Mouse (Mus musculus): ENCODE data around the gene Tinagl1. TPM values are rescaled to one million over a fixed set of nuclear protein-coding genes. Genes with fewer than 3 reads are reported as not detected.
A peak's percentile ranks its signal among the peaks of the same experiment; 100 is the strongest.

Gene Tinagl1
- polyA plus RNA-seq, 1 experiment from 2014 or later = 13.8 TPM

DNA sequence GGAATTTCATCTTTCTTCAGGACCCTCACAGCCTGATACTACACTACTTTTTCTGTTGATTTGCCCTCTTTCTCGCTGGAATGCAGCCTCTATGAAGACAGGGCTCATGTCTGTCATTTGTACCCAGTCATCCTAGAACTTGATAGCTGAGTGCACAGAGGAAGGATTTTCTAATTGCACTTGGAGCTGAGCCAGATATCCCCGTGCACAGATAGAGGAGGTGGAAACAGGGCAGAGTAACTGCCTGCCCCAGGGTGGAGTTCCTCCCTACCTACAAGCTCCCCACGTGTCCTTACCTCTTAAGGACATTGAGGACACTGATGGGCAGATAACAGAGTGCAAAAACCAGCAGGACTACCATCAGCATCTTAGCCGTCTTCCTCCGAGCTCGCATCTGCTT lies 41.5 kb downstream of the Tinagl1 start:
- peaks cover 33% of the 10 kb centered on the region for H3K4me1 ChIP-seq
- WGBS = 48% methylated on average over 6 of the region's 6 CpGs
- H3K27me3 ChIP-seq = peaks cover 32% of the 10 kb centered on the region
- no peak overlapping the region for H3K4me2 ChIP-seq
- ATAC-seq (ENCODE audit: insufficient number of reproducible peaks, insufficient read depth, low FRiP score, low TSS enrichment, low read depth) = no peak
- no peaks in the 10 kb centered on the region for H3K36me3 ChIP-seq
- H3K9me3 ChIP-seq = no peaks in the 10 kb centered on the region
- H3K4me3 ChIP-seq = no peak overlapping the region
- no peak overlapping the region for H3K27ac ChIP-seq
- H3K9ac ChIP-seq = no peak overlapping the region

GRCm38 (mm10) chr4:130131448-130132105 lies 43.3 kb downstream of the Tinagl1 start:
- no peak overlapping the region for H3K4me2 ChIP-seq
- peaks cover 15% of the 10 kb centered on the region for H3K36me3 ChIP-seq
- WGBS = 88% methylated on average over 7 of the region's 7 CpGs
- no peak overlapping the region for H3K9ac ChIP-seq
- no peaks in the 10 kb centered on the region for H3K9me3 ChIP-seq
- H3K27ac ChIP-seq = no peak overlapping the region
- H3K27me3 ChIP-seq = peaks cover 14% of the 10 kb centered on the region
- ATAC-seq (ENCODE audit: insufficient number of reproducible peaks, insufficient read depth, low FRiP score, low TSS enrichment, low read depth) = no peak
- H3K4me3 ChIP-seq = no peak overlapping the region
- H3K4me1 ChIP-seq = peaks cover 30% of the 10 kb centered on the region

DNA sequence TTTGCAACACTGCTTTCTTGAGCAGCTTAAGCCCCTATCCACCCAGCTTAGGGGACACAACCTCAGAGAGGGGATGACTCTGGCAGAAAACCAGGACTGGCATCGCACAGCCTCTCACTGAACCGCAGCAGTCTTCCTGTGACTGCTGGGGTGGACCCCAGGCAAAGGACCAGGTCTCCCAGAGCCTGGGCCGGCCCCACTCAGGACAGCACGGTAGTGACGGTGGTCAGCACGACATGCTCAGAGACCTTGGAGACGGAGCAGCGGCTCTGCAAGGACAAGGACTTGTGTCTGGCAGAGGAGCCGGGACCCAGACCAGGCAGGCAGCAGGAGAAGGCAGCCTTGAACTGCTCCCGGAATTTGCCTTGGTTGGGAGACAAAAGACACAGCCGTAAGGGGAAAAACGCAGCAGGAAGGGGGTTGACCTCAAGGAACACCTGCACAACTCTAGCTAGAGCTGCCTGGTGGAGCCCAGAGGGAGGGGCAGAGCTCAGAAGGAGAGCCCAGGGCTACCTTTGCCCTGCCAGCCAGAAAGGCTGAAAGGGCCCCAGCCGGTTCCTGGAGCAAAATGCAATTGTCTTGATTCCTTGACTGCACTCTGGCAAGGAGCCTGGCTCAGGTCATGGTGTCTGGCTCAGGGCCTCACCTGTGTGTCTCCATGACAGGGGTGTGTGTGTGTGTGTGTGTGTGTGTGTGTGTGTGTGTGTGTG lies 44.1 kb downstream of the Tinagl1 start:
- no peak overlapping the region for H3K27ac ChIP-seq
- 47% methylated on average over 13 of the region's 13 CpGs for WGBS
- peaks cover 30% of the 10 kb centered on the region for H3K4me1 ChIP-seq
- peaks cover 23% of the 10 kb centered on the region for H3K36me3 ChIP-seq
- no peak for ATAC-seq (ENCODE audit: insufficient number of reproducible peaks, insufficient read depth, low FRiP score, low TSS enrichment, low read depth)
- no peaks in the 10 kb centered on the region for H3K9me3 ChIP-seq
- no peak overlapping the region for H3K9ac ChIP-seq
- H3K4me2 ChIP-seq = no peak overlapping the region
- H3K4me3 ChIP-seq = no peak overlapping the region
- H3K27me3 ChIP-seq = peaks cover 10% of the 10 kb centered on the region; the same call in 1 of the 2 replicates

DNA sequence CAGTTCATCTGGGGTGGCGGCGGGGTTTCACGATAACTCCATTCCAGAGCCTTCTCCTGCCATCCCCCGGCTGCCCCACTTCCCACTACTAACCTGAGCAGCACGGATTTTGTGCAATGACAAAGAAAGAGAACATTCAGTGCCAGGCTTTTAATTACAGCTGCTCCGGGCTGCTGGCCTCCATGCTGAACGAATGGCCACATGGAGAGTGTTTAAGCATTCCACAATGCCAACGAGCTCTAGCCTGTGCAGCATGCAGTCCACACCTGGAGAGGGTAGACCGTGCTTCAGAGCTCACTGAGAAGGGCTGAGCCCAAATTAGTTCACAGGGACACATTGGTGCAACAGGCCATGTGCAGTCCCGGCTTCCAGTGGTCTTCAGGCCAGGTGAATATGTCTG lies 44.8 kb downstream of the Tinagl1 start:
- no peak overlapping the region for H3K9ac ChIP-seq
- no peak overlapping the region for H3K4me2 ChIP-seq
- 80% methylated on average over 10 of the region's 10 CpGs for WGBS
- peaks cover 5% of the 10 kb centered on the region; the same call in 1 of the 2 replicates for H3K27me3 ChIP-seq
- H3K36me3 ChIP-seq = peaks cover 30% of the 10 kb centered on the region
- H3K4me1 ChIP-seq = peaks cover 26% of the 10 kb centered on the region
- no peak overlapping the region for H3K27ac ChIP-seq
- no peak for ATAC-seq (ENCODE audit: insufficient number of reproducible peaks, insufficient read depth, low FRiP score, low TSS enrichment, low read depth)
- H3K4me3 ChIP-seq = no peak overlapping the region
- H3K9me3 ChIP-seq = no peaks in the 10 kb centered on the region

DNA sequence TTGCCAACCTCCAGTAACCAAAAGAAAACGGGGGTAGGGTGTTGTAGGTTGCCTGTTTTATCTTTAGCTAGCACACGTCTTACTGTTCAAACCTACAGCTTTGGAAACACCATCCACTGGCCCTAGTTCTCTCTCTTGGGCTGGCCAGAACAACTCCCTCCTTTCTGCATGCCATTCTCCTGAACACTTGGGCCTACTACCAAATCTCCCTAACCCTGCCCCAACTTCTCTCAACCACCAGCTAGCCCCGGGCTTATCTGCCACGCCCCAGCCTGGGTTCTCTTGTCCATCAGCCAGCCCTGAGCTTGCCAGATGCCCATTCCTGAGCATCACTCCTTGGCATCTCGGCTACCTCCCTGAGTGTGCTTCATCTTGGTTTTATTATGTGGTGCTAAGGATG lies 46.0 kb downstream of the Tinagl1 start:
- H3K9ac ChIP-seq = no peak overlapping the region
- H3K9me3 ChIP-seq = no peaks in the 10 kb centered on the region
- H3K4me2 ChIP-seq = no peak overlapping the region
- no peak overlapping the region for H3K4me3 ChIP-seq
- H3K27ac ChIP-seq = no peak overlapping the region
- no peak for ATAC-seq (ENCODE audit: insufficient number of reproducible peaks, insufficient read depth, low FRiP score, low TSS enrichment, low read depth)
- H3K36me3 ChIP-seq = peaks cover 41% of the 10 kb centered on the region
- H3K4me1 ChIP-seq = peaks cover 19% of the 10 kb centered on the region
- WGBS = 88% methylated on average over 5 of the region's 5 CpGs
- H3K27me3 ChIP-seq = no peaks in the 10 kb centered on the region

- Histone ChIP-seq H3K27me3 (no peaks in the 10 kb centered on the region), H3K9ac (no peak overlapping the region), H3K4me1 (peaks cover 21% of the 10 kb centered on the region), H3K9me3 (no peaks in the 10 kb centered on the region), H3K4me3 (no peak overlapping the region), H3K4me2 (no peak overlapping the region), H3K27ac (no peak overlapping the region), H3K36me3 (peaks cover 71% of the 10 kb centered on the region)
- ATAC-seq (ENCODE audit: insufficient number of reproducible peaks, insufficient read depth, low FRiP score, low TSS enrichment, low read depth) = no peak
- 18% methylated on average over 5 of the region's 5 CpGs for WGBS
Measured at GRCm38 (mm10) chr4:130125935-130126334, 49.0 kb downstream of the Tinagl1 start.

DNA sequence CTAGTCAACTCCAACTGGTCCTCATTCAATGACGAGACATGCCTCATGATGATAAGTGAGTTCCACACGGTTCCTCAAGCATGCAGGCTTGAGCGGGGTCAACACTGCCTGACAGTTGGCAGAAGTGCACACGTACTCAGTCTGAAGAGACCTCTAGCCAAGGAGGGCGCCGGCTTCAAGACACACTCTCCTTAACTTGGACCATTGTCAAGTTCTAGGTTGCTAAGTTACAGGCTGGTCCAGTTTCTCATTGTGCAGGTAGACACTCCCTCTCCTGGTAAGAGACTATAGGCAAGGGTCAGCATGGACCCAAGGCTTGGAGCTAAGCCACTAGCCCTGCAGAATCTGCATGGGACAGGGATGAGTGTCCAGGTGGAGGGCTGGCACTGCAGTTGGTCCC lies 49.8 kb downstream of the Tinagl1 start:
- no peak overlapping the region for H3K4me2 ChIP-seq
- no peaks in the 10 kb centered on the region for H3K27me3 ChIP-seq
- H3K9ac ChIP-seq = no peak overlapping the region
- no peak overlapping the region for H3K27ac ChIP-seq
- H3K9me3 ChIP-seq = no peaks in the 10 kb centered on the region
- H3K4me3 ChIP-seq = no peak overlapping the region
- WGBS = 93% methylated on average over 6 of the region's 6 CpGs
- H3K36me3 ChIP-seq = peaks cover 71% of the 10 kb centered on the region
- H3K4me1 ChIP-seq = peaks cover 13% of the 10 kb centered on the region
- no peak for ATAC-seq (ENCODE audit: insufficient number of reproducible peaks, insufficient read depth, low FRiP score, low TSS enrichment, low read depth)

DNA sequence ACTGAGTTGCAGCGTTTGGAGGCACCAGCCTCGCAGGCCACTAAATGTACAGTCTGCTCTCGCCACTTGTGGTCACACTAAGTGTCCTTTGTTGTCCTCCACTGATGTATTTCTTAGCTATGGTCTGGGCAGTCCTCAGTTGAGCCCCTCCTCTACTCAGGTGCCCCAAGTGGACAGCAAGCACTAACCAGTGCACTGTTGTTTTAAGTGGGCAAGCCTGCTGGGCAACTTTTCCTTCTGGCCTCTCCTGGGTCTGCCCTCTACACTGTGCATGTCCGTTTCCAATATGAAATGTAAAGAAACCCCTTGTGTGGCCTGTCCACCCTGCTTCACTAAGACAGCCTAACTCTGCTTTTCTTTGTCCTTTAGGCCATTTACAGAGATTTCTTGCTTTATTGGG lies 50.8 kb downstream of the Tinagl1 start:
- 83% methylated on average over 4 of the region's 4 CpGs for WGBS
- no peak for ATAC-seq (ENCODE audit: insufficient number of reproducible peaks, insufficient read depth, low FRiP score, low TSS enrichment, low read depth)
- Histone ChIP-seq H3K4me1 (peaks cover 10% of the 10 kb centered on the region), H3K36me3 (peaks cover 71% of the 10 kb centered on the region), H3K27me3 (no peaks in the 10 kb centered on the region), H3K9me3 (no peaks in the 10 kb centered on the region), H3K27ac (no peak overlapping the region), H3K4me2 (no peak overlapping the region), H3K4me3 (no peak overlapping the region), H3K9ac (no peak overlapping the region)

- H3K4me3 ChIP-seq = no peak overlapping the region
- no peak for ATAC-seq (ENCODE audit: insufficient number of reproducible peaks, insufficient read depth, low FRiP score, low TSS enrichment, low read depth)
- no peaks in the 10 kb centered on the region for H3K9me3 ChIP-seq
- no peaks in the 10 kb centered on the region for H3K27me3 ChIP-seq
- 64% methylated on average over 5 of the region's 5 CpGs for WGBS
- H3K4me2 ChIP-seq = no peak overlapping the region
- 0 out of 2 replicates have a peak overlapping the region, but pooled peaks have one; percentile 49 for H3K27ac ChIP-seq
- H3K36me3 ChIP-seq = peaks cover 71% of the 10 kb centered on the region
- peaks cover 10% of the 10 kb centered on the region for H3K4me1 ChIP-seq
- H3K9ac ChIP-seq = 0 out of 2 replicates have a peak overlapping the region, but pooled peaks have one; percentile 40
Measured at GRCm38 (mm10) chr4:130123020-130123419, 51.9 kb downstream of the Tinagl1 start.

GRCm38 (mm10) chr4:130121560-130121959 lies 53.4 kb downstream of the Tinagl1 start:
- 65% methylated on average over 8 of the region's 8 CpGs for WGBS
- Histone ChIP-seq H3K9me3 (peaks cover 4% of the 10 kb centered on the region; the same call in 1 of the 2 replicates), H3K4me2 (no peak overlapping the region), H3K27me3 (no peaks in the 10 kb centered on the region), H3K27ac (no peak overlapping the region), H3K4me3 (no peak overlapping the region), H3K36me3 (peaks cover 61% of the 10 kb centered on the region), H3K4me1 (peaks cover 10% of the 10 kb centered on the region), H3K9ac (no peak overlapping the region)
- no peak for ATAC-seq (ENCODE audit: insufficient number of reproducible peaks, insufficient read depth, low FRiP score, low TSS enrichment, low read depth)

- Histone ChIP-seq H3K4me2 (no peak overlapping the region), H3K9ac (no peak overlapping the region), H3K9me3 (peaks cover 4% of the 10 kb centered on the region; the same call in 1 of the 2 replicates), H3K4me3 (no peak overlapping the region), H3K27me3 (no peaks in the 10 kb centered on the region), H3K36me3 (peaks cover 54% of the 10 kb centered on the region), H3K4me1 (peaks cover 10% of the 10 kb centered on the region), H3K27ac (no peak overlapping the region)
- WGBS = 75% methylated on average over 4 of the region's 4 CpGs
- ATAC-seq (ENCODE audit: insufficient number of reproducible peaks, insufficient read depth, low FRiP score, low TSS enrichment, low read depth) = no peak
Measured at GRCm38 (mm10) chr4:130120752-130121151, 54.2 kb downstream of the Tinagl1 start.

Data from embryonic facial prominence, embryonic 13.5 days (tissue).